Mouse (Mus musculus): ENCODE data around the gene Ppil4.
A peak's percentile ranks its signal among the peaks of the same experiment; 100 is the strongest.
"Not testable (repeated sequence)": the region's sequence is repeated elsewhere in the genome, so short reads cannot be mapped to it uniquely, and the experiment has no call there.

The Ppil4 gene

GRCm38 (mm10) chr10:7792751-7793385, at the start of gene Ppil4, which contains the start of gene Ginm1:
Gene Ppil4, plus strand, starts transcription at chr10:7792891.
Gene Ginm1, minus strand, starts transcription at chr10:7792824.
- peak; percentile 89 for DNase-seq (ENCODE audit: low spot score)

- not testable (repeated sequence) for DNase-seq (ENCODE audit: low spot score)
Observed at GRCm38 (mm10) chr10:7745528-7745927, 47.2 kb upstream of the Ppil4 start.

- DNase-seq (ENCODE audit: low spot score) = no peak
Observed at GRCm38 (mm10) chr10:7748752-7749151, 43.9 kb upstream of the Ppil4 start.

GRCm38 (mm10) chr10:7757544-7757943, 35.1 kb upstream of the Ppil4 start:
- DNase-seq (ENCODE audit: low spot score) = no peak

- DNase-seq (ENCODE audit: low spot score) = no peak
Observed at GRCm38 (mm10) chr10:7772346-7772745, 20.3 kb upstream of the Ppil4 start.

- no peak for DNase-seq (ENCODE audit: low spot score)
Observed at GRCm38 (mm10) chr10:7772769-7773168, 19.9 kb upstream of the Ppil4 start.

GRCm38 (mm10) chr10:7775421-7775820, 17.3 kb upstream of the Ppil4 start:
- no peak for DNase-seq (ENCODE audit: low spot score)

GRCm38 (mm10) chr10:7778361-7778760, 14.3 kb upstream of the Ppil4 start:
- peak; percentile 69 for DNase-seq (ENCODE audit: low spot score)

GRCm38 (mm10) chr10:7779751-7780237, 12.9 kb upstream of the Ppil4 start:
- peak; percentile 93 for DNase-seq (ENCODE audit: low spot score)

- peak; percentile 91 for DNase-seq (ENCODE audit: low spot score)
Observed at GRCm38 (mm10) chr10:7780238-7781176, 12.2 kb upstream of the Ppil4 start.

- DNase-seq (ENCODE audit: low spot score) = no peak
Observed at GRCm38 (mm10) chr10:7781214-7781613, 11.5 kb upstream of the Ppil4 start.

- DNase-seq (ENCODE audit: low spot score) = no peak
Observed at GRCm38 (mm10) chr10:7787319-7787718, 5.4 kb upstream of the Ppil4 start.

- no peak for DNase-seq (ENCODE audit: low spot score)
Observed at GRCm38 (mm10) chr10:7792254-7792750, 389 bp upstream of the Ppil4 start.

GRCm38 (mm10) chr10:7801258-7801657, 8.6 kb downstream of the Ppil4 start:
- no peak for DNase-seq (ENCODE audit: low spot score)

- no peak for DNase-seq (ENCODE audit: low spot score)
Observed at GRCm38 (mm10) chr10:7802519-7803140, 9.9 kb downstream of the Ppil4 start.

- peak; percentile 86 for DNase-seq (ENCODE audit: low spot score)
Observed at GRCm38 (mm10) chr10:7809937-7810336, 17.2 kb downstream of the Ppil4 start.

GRCm38 (mm10) chr10:7816476-7816875, 23.8 kb downstream of the Ppil4 start:
- no peak for DNase-seq (ENCODE audit: low spot score)

GRCm38 (mm10) chr10:7818676-7819075, 26.0 kb downstream of the Ppil4 start:
- DNase-seq (ENCODE audit: low spot score) = no peak

- no peak for DNase-seq (ENCODE audit: low spot score)
Observed at GRCm38 (mm10) chr10:7819156-7819555, 26.5 kb downstream of the Ppil4 start.

- DNase-seq (ENCODE audit: low spot score) = no peak
Observed at GRCm38 (mm10) chr10:7819603-7820002, 26.9 kb downstream of the Ppil4 start.

- DNase-seq (ENCODE audit: low spot score) = no peak
Observed at GRCm38 (mm10) chr10:7820171-7820570, 27.5 kb downstream of the Ppil4 start.

GRCm38 (mm10) chr10:7821981-7822380, 29.3 kb downstream of the Ppil4 start:
- no peak for DNase-seq (ENCODE audit: low spot score)
